Comparison of ENCODE assay signal across 8 mouse cellular contexts in genomic region chr1:75400493-75401115, GRCm38 (mm10). TPM values are rescaled to one million over a fixed set of nuclear protein-coding genes. Genes with fewer than 3 reads are reported as not detected.
DNase-seq lines count a peak whose midpoint lies in the region; ATAC-seq lines count a peak whose summit lies in the region.
"Had no signal": no experiment of that assay in that cellular context is flagged by ENCODE, and none has a peak within 500 bp of the region (broad histone marks: within the 10 kb centered on the region; RNA-seq: fewer than 3 reads in every experiment).

No protein-coding gene starts in this region.

- peaks cover 26% of the 10 kb centered on the region for H3K4me1 ChIP-seq in lung, embryonic 16.5 days (replicated peaks; ENCODE audit: control insufficient read depth, insufficient read depth, low read length)
- peaks cover 12% of the 10 kb centered on the region for H3K4me1 ChIP-seq in forebrain, embryonic 14.5 days (ENCODE audit: control insufficient read depth, insufficient read depth, low read length)
- peaks cover 30% of the 10 kb centered on the region for H3K4me1 ChIP-seq in limb, embryonic 11.5 days (ENCODE audit: control insufficient read depth, insufficient read depth, low read length)
- peaks cover 22% of the 10 kb centered on the region for H3K4me1 ChIP-seq in stomach, embryonic 15.5 days

- 34% methylated on average over 6 of the region's 6 CpGs for WGBS in lung, embryonic 16.5 days
- WGBS in forebrain, embryonic 14.5 days: 44% methylated on average over 6 of the region's 6 CpGs
- WGBS in limb, embryonic 11.5 days: 40% methylated on average over 6 of the region's 6 CpGs
- WGBS in stomach, embryonic 15.5 days: 32% methylated on average over 6 of the region's 6 CpGs

- H3K27ac ChIP-seq in lung, embryonic 16.5 days (ENCODE audit: low read length): peak overlapping the region; percentile 93
- no peak overlapping the region for H3K27ac ChIP-seq in forebrain, embryonic 14.5 days (ENCODE audit: low read depth, low read length)
- peak overlapping the region; percentile 83 for H3K27ac ChIP-seq in limb, embryonic 11.5 days (replicated peaks; ENCODE audit: low read depth, low read length)
- H3K27ac ChIP-seq in stomach, embryonic 15.5 days: peak overlapping the region; percentile 81

- peak overlapping the region; percentile 46 for H3K4me3 ChIP-seq in lung, embryonic 16.5 days (ENCODE audit: low read length)
- H3K4me3 ChIP-seq in forebrain, embryonic 14.5 days (ENCODE audit: low read depth, low read length): no peak overlapping the region
- peak overlapping the region; percentile 21 for H3K4me3 ChIP-seq in limb, embryonic 11.5 days (ENCODE audit: low read depth, low read length)
- H3K4me3 ChIP-seq in stomach, embryonic 15.5 days (replicated peaks): peak overlapping the region; percentile 27; the same call in 1 of the 2 replicates

- H3K36me3 ChIP-seq in lung, embryonic 16.5 days (ENCODE audit: control insufficient read depth, insufficient read depth, low read length): peaks cover 8% of the 10 kb centered on the region; the same call in 1 of the 2 replicates
- peaks cover 11% of the 10 kb centered on the region; the same call in 1 of the 2 replicates for H3K36me3 ChIP-seq in forebrain, embryonic 14.5 days (ENCODE audit: control insufficient read depth, insufficient read depth, low read length)
- H3K36me3 ChIP-seq in limb, embryonic 11.5 days (ENCODE audit: control insufficient read depth, insufficient read depth, low read length): peaks cover 4% of the 10 kb centered on the region
- H3K36me3 ChIP-seq in stomach, embryonic 15.5 days: peaks cover 4% of the 10 kb centered on the region

- DNase-seq in lung, adult 18-20 months: no peak
- no peak for DNase-seq in forebrain, embryonic 14.5 days (ENCODE audit: low spot score)
- DNase-seq in limb, embryonic 11.5 days (ENCODE audit: low spot score): no peak
- no peak for DNase-seq in embryo, embryonic 11 days
- DNase-seq in thymus, postnatal 36 days: no peak

- H3K4me2 ChIP-seq in lung, embryonic 16.5 days (ENCODE audit: low read depth, low read length): peak overlapping the region; percentile 62
- peak overlapping the region; percentile 31; the same call in 1 of the 2 replicates for H3K4me2 ChIP-seq in forebrain, embryonic 14.5 days (ENCODE audit: low read length)
- H3K4me2 ChIP-seq in limb, embryonic 11.5 days (ENCODE audit: low read depth, severe bottlenecking): peak overlapping the region; percentile 54
- H3K4me2 ChIP-seq in stomach, embryonic 15.5 days: peak overlapping the region; percentile 50

- ATAC-seq in lung, embryonic 16.5 days (ENCODE audit: low read depth): peak; percentile 2; the same call in 1 of the 2 replicates
- 0 out of 2 replicates have a peak, but pooled peaks have one; percentile 10 for ATAC-seq in forebrain, embryonic 14.5 days
- ATAC-seq in limb, embryonic 11.5 days (ENCODE audit: insufficient number of reproducible peaks, low FRiP score, low TSS enrichment, low read depth): 0 out of 2 replicates have a peak, but pooled peaks have one; percentile 10
- ATAC-seq in stomach, embryonic 15.5 days (ENCODE audit: insufficient read depth, low FRiP score, low read depth): no peak
- ATAC-seq: activated CD4-positive, CD25-positive, alpha-beta regulatory T cell, adult 4 months had no signal

- H3K9ac ChIP-seq in lung, embryonic 16.5 days (ENCODE audit: low read length): peak overlapping the region; percentile 72
- H3K9ac ChIP-seq in forebrain, embryonic 14.5 days (ENCODE audit: low read length): no peak overlapping the region; the same call in 1 of the 2 replicates
- peak overlapping the region; percentile 31 for H3K9ac ChIP-seq in limb, embryonic 11.5 days (ENCODE audit: low read length)
- H3K9ac ChIP-seq in stomach, embryonic 15.5 days: no peak overlapping the region

- H3K9me3 ChIP-seq in lung, embryonic 16.5 days (ENCODE audit: control insufficient read depth, low read length): no peaks in the 10 kb centered on the region
- no peaks in the 10 kb centered on the region for H3K9me3 ChIP-seq in forebrain, embryonic 14.5 days (replicated peaks; ENCODE audit: control insufficient read depth, low read length)
- no peaks in the 10 kb centered on the region for H3K9me3 ChIP-seq in limb, embryonic 11.5 days (ENCODE audit: control insufficient read depth, low read length)
- H3K9me3 ChIP-seq in stomach, embryonic 15.5 days: no peaks in the 10 kb centered on the region

- H3K27me3 ChIP-seq in lung, embryonic 16.5 days (ENCODE audit: control insufficient read depth, insufficient read depth, low read depth, low read length): no peaks in the 10 kb centered on the region
- H3K27me3 ChIP-seq in forebrain, embryonic 14.5 days (replicated peaks; ENCODE audit: control insufficient read depth, insufficient read depth, low read length): no peaks in the 10 kb centered on the region
- H3K27me3 ChIP-seq in limb, embryonic 11.5 days (ENCODE audit: control insufficient read depth, insufficient read depth, low read length): no peaks in the 10 kb centered on the region
- no peaks in the 10 kb centered on the region for H3K27me3 ChIP-seq in stomach, embryonic 15.5 days (replicated peaks)

RNA-seq across cellular contexts. Expression of gene Speg, which starts 25.5 kb away (rescaled TPM):
- 38.5 and 38.9 TPM in 2 replicates for polyA plus RNA-seq in lung, embryonic 16.5 days (2015; fragmentation: Nextera tagmentation; extraction: Ambion mirVana)
- 8.3 and 8.8 TPM in 2 replicates for polyA plus RNA-seq in forebrain, embryonic 14.5 days (2014; fragmentation: Nextera tagmentation; extraction: Ambion mirVana)
- polyA plus RNA-seq in limb, embryonic 11.5 days (2014; fragmentation: Nextera tagmentation; extraction: Ambion mirVana): 32.9 and 33.6 TPM in 2 replicates
- 45.2 and 49.1 TPM in 2 replicates for polyA plus RNA-seq in stomach, embryonic 15.5 days (2015; fragmentation: Nextera tagmentation; extraction: Ambion mirVana)
- polyA plus RNA-seq: activated CD4-positive, CD25-positive, alpha-beta regulatory T cell, adult 4 months had no signal

RNA-seq across cellular contexts. Expression of gene Gmppa, which starts 35.1 kb away (rescaled TPM):
- polyA plus RNA-seq in lung, embryonic 16.5 days (2015; fragmentation: Nextera tagmentation; extraction: Ambion mirVana): 80.5 and 92.4 TPM in 2 replicates
- 72.4 and 76.0 TPM in 2 replicates for polyA plus RNA-seq in forebrain, embryonic 14.5 days (2014; fragmentation: Nextera tagmentation; extraction: Ambion mirVana)
- polyA plus RNA-seq in limb, embryonic 11.5 days (2014; fragmentation: Nextera tagmentation; extraction: Ambion mirVana): 44.9 and 49.9 TPM in 2 replicates
- polyA plus RNA-seq in stomach, embryonic 15.5 days (2015; fragmentation: Nextera tagmentation; extraction: Ambion mirVana): 103 TPM in 2 replicates

RNA-seq across cellular contexts. Expression of gene Des, which starts 40.5 kb away (rescaled TPM):
- polyA plus RNA-seq in lung, embryonic 16.5 days (2015; fragmentation: Nextera tagmentation; extraction: Ambion mirVana): 57.1 and 64.0 TPM in 2 replicates
- 1.3 and 1.4 TPM in 2 replicates for polyA plus RNA-seq in forebrain, embryonic 14.5 days (2014; fragmentation: Nextera tagmentation; extraction: Ambion mirVana)
- polyA plus RNA-seq in limb, embryonic 11.5 days (2014; fragmentation: Nextera tagmentation; extraction: Ambion mirVana): 5.0 and 5.3 TPM in 2 replicates
- 92.1 and 93.2 TPM in 2 replicates for polyA plus RNA-seq in stomach, embryonic 15.5 days (2015; fragmentation: Nextera tagmentation; extraction: Ambion mirVana)
- polyA plus RNA-seq: activated CD4-positive, CD25-positive, alpha-beta regulatory T cell, adult 4 months had no signal

RNA-seq across cellular contexts. Expression of gene Asic4, which starts 49.6 kb away (rescaled TPM):
- 0.05 and 0.11 TPM in 2 replicates for polyA plus RNA-seq in lung, embryonic 16.5 days (2015; fragmentation: Nextera tagmentation; extraction: Ambion mirVana)
- 0.76 and 0.84 TPM in 2 replicates for polyA plus RNA-seq in forebrain, embryonic 14.5 days (2014; fragmentation: Nextera tagmentation; extraction: Ambion mirVana)
- polyA plus RNA-seq in limb, embryonic 11.5 days (2014; fragmentation: Nextera tagmentation; extraction: Ambion mirVana): 0.07 and 0.13 TPM in 2 replicates
- polyA plus RNA-seq in stomach, embryonic 15.5 days (2015; fragmentation: Nextera tagmentation; extraction: Ambion mirVana): 2.0 and 2.1 TPM in 2 replicates
- polyA plus RNA-seq: activated CD4-positive, CD25-positive, alpha-beta regulatory T cell, adult 4 months had no signal

Comparison
In these comparisons a context has a peak if more than half of its experiments do, and no peak if none do; other contexts are left out.
1. H3K9ac ChIP-seq: peak in lung, embryonic 16.5 days (single experiment) and limb, embryonic 11.5 days (single experiment); none in forebrain, embryonic 14.5 days (single experiment) and stomach, embryonic 15.5 days (single experiment).
2. Peak in every context shown above with its lines, with median percentiles within 50 percentile points of each other: H3K4me2 ChIP-seq.